ENCODE assay signal across 40 mouse cellular contexts in genomic region chr1:34468051-34468450, GRCm38 (mm10). TPM values are rescaled to one million over a fixed set of nuclear protein-coding genes. Genes with fewer than 3 reads are reported as not detected.
DNase-seq lines count a peak whose midpoint lies in the region; ATAC-seq and TF ChIP-seq lines count a peak whose summit lies in the region.
"Had no signal": no experiment of that assay in that cellular context is flagged by ENCODE, and none has a peak within 500 bp of the region (broad histone marks: within the 10 kb centered on the region; RNA-seq: fewer than 3 reads in every experiment).

No protein-coding gene starts in this region.

- no peak overlapping the region for H3K9ac ChIP-seq in lung, embryonic 14.5 days
- H3K9ac ChIP-seq in midbrain, embryonic 16.5 days (ENCODE audit: low read depth, low read length): no peak overlapping the region
- H3K9ac ChIP-seq in midbrain, postnatal 0 days (replicated peaks; ENCODE audit: low read length, poor library complexity, severe bottlenecking): no peak overlapping the region
- H3K9ac ChIP-seq: heart, embryonic 12.5 days; intestine, embryonic 15.5 days; liver, embryonic 13.5 days had no signal

- no peak overlapping the region for H3K4me3 ChIP-seq in lung, embryonic 14.5 days (ENCODE audit: low read depth, low read length)
- H3K4me3 ChIP-seq in midbrain, embryonic 16.5 days (ENCODE audit: low read depth, low read length): no peak overlapping the region
- no peak overlapping the region for H3K4me3 ChIP-seq in midbrain, postnatal 0 days (ENCODE audit: low read depth, low read length)
- H3K4me3 ChIP-seq in hindbrain, embryonic 10.5 days: no peak overlapping the region
- H3K4me3 ChIP-seq: erythroblast, embryonic 14.5 days; gastrocnemius, adult 2 months; heart, adult 2 months; heart, embryonic 12.5 days; intestine, embryonic 15.5 days; layer of hippocampus, adult 2 months; liver, embryonic 13.5 days had no signal

- peaks cover 4% of the 10 kb centered on the region; the same call in 1 of the 2 replicates for H3K4me1 ChIP-seq in lung, embryonic 14.5 days (ENCODE audit: insufficient read depth)
- H3K4me1 ChIP-seq in midbrain, embryonic 16.5 days (ENCODE audit: control insufficient read depth, insufficient read depth, low read length): peaks cover 12% of the 10 kb centered on the region
- 0 out of 2 replicates have a peak, but pooled peaks cover 2% of the 10 kb centered on the region for H3K4me1 ChIP-seq in midbrain, postnatal 0 days (ENCODE audit: insufficient read depth, low read length)
- peaks cover 9% of the 10 kb centered on the region for H3K4me1 ChIP-seq in hindbrain, embryonic 10.5 days (replicated peaks)
- H3K4me1 ChIP-seq: intestine, embryonic 15.5 days had no signal

- 41% methylated on average over 3 of the region's 3 CpGs for WGBS in lung, embryonic 14.5 days
- WGBS in midbrain, embryonic 16.5 days: 57% methylated on average over 3 of the region's 3 CpGs
- 64% methylated on average over 3 of the region's 3 CpGs for WGBS in midbrain, postnatal 0 days
- 67% methylated on average over 3 of the region's 3 CpGs for WGBS in hindbrain, embryonic 10.5 days

- H3K36me3 ChIP-seq in lung, embryonic 14.5 days (ENCODE audit: insufficient read depth): no peaks in the 10 kb centered on the region
- no peaks in the 10 kb centered on the region for H3K36me3 ChIP-seq in midbrain, embryonic 16.5 days (ENCODE audit: control insufficient read depth, insufficient read depth, low read length)
- H3K36me3 ChIP-seq in midbrain, postnatal 0 days (ENCODE audit: insufficient read depth, low read length): no peaks in the 10 kb centered on the region
- H3K36me3 ChIP-seq in hindbrain, embryonic 10.5 days: no peaks in the 10 kb centered on the region
- H3K36me3 ChIP-seq: heart, embryonic 12.5 days; intestine, embryonic 15.5 days; liver, embryonic 13.5 days had no signal

- H3K4me2 ChIP-seq in lung, embryonic 14.5 days: no peak overlapping the region
- no peak overlapping the region for H3K4me2 ChIP-seq in midbrain, embryonic 16.5 days (ENCODE audit: low read length)
- H3K4me2 ChIP-seq in midbrain, postnatal 0 days (ENCODE audit: low read depth, low read length, poor library complexity, severe bottlenecking): no peak overlapping the region
- H3K4me2 ChIP-seq: heart, embryonic 12.5 days; intestine, embryonic 15.5 days; liver, embryonic 13.5 days had no signal

- peak overlapping the region; percentile 13 for H3K27ac ChIP-seq in lung, embryonic 14.5 days (ENCODE audit: low read depth)
- H3K27ac ChIP-seq in midbrain, embryonic 16.5 days (ENCODE audit: low read length): 0 out of 2 replicates have a peak overlapping the region, but pooled peaks have one; percentile 26
- H3K27ac ChIP-seq in midbrain, postnatal 0 days (ENCODE audit: low read depth, low read length): no peak overlapping the region
- no peak overlapping the region for H3K27ac ChIP-seq in hindbrain, embryonic 10.5 days
- H3K27ac ChIP-seq: gastrocnemius, adult 2 months; heart, adult 2 months; intestine, embryonic 15.5 days; layer of hippocampus, adult 2 months; liver, embryonic 13.5 days had no signal

- peak; percentile 6 for DNase-seq in lung, embryonic 14.5 days
- DNase-seq in lung, postnatal 10 days: no peak
- DNase-seq in midbrain, postnatal 0 days (ENCODE audit: low spot score): no peak
- DNase-seq in right cerebral cortex, adult 18-20 months: no peak
- DNase-seq in hindbrain, embryonic 10.5 days (ENCODE audit: low spot score): no peak
- DNase-seq: adrenal gland, adult 8-10 months; cerebellum, adult 11 months; cerebellum, postnatal 10 days; gastrocnemius, adult 2 months; gastrocnemius, postnatal 36 days; heart, adult 2 months; heart, postnatal 4 days; kidney, adult 2 months; kidney, postnatal 36 days; left cerebral cortex, postnatal 4 days; liver, embryonic 13.5 days; lung, adult 2 months; spleen, adult 18-20 months; thymus, adult 2 months; thymus, postnatal 36 days had no signal

- no peaks in the 10 kb centered on the region for H3K9me3 ChIP-seq in lung, embryonic 14.5 days (ENCODE audit: low read depth, low read length)
- no peaks in the 10 kb centered on the region for H3K9me3 ChIP-seq in midbrain, embryonic 16.5 days (replicated peaks; ENCODE audit: control insufficient read depth, low read length, poor library complexity, severe bottlenecking)
- H3K9me3 ChIP-seq in midbrain, postnatal 0 days (ENCODE audit: low read length): no peaks in the 10 kb centered on the region
- H3K9me3 ChIP-seq in hindbrain, embryonic 10.5 days: no peaks in the 10 kb centered on the region
- H3K9me3 ChIP-seq: heart, embryonic 12.5 days; intestine, embryonic 15.5 days; liver, embryonic 13.5 days had no signal

- no peak for ATAC-seq in lung, embryonic 14.5 days (ENCODE audit: insufficient read depth)
- no peak for ATAC-seq in midbrain, embryonic 16.5 days
- ATAC-seq in midbrain, postnatal 0 days (ENCODE audit: low FRiP score): no peak
- ATAC-seq in hematopoietic stem cell, adult 5-6 weeks (replicated peaks in 1 of 2; ENCODE audit: insufficient read depth in 1 of 2, low FRiP score in 2 of 2, low TSS enrichment in 1 of 2, low read depth in 1 of 2, poor library complexity in 2 of 2, severe bottlenecking in 2 of 2): peak; percentile 24 to 34
- ATAC-seq in neutrophil, adult 5-6 weeks (ENCODE audit: extremely low read depth, insufficient number of reproducible peaks, low FRiP score, poor library complexity, severe bottlenecking): 0 out of 2 replicates have a peak, but pooled peaks have one; percentile 13
- ATAC-seq: forebrain, embryonic 16.5 days; hindbrain, embryonic 16.5 days; intestine, embryonic 15.5 days had no signal

- no peak for TF ChIP-seq CTCF in lung, embryonic 14.5 days (IDR thresholded peaks at IDR 0.05; ENCODE audit: low read depth)
- no peak for TF ChIP-seq CTCF in midbrain, postnatal 0 days (IDR thresholded peaks at IDR 0.05)

- H3K27me3 ChIP-seq in lung, embryonic 14.5 days (ENCODE audit: insufficient read depth, low read length): no peaks in the 10 kb centered on the region; the same call in 1 of the 2 replicates
- peaks cover 16% of the 10 kb centered on the region for H3K27me3 ChIP-seq in midbrain, embryonic 16.5 days (ENCODE audit: control insufficient read depth, insufficient read depth, low read depth, low read length)
- H3K27me3 ChIP-seq in midbrain, postnatal 0 days (ENCODE audit: insufficient read depth, low read length): 0 out of 2 replicates have a peak, but pooled peaks cover 2% of the 10 kb centered on the region
- peaks cover 27% of the 10 kb centered on the region for H3K27me3 ChIP-seq in hindbrain, embryonic 10.5 days (ENCODE audit: insufficient read depth, poor library complexity, severe bottlenecking)

RNA-seq across cellular contexts. Expression of gene Ptpn18, which starts 8.5 kb away (rescaled TPM):
- polyA plus RNA-seq in lung, embryonic 14.5 days (2014; fragmentation: Nextera tagmentation; extraction: Ambion mirVana): 43.2 and 48.1 TPM in 2 replicates
- 2.9 and 3.4 TPM in 2 replicates for polyA plus RNA-seq in midbrain, embryonic 16.5 days (2015; fragmentation: Nextera tagmentation; extraction: Ambion mirVana)
- 5.6 TPM in 1 of 2 replicates, not detected in the other for total RNA-seq in midbrain, postnatal 0 days (2014; rRNA removed)
- polyA plus RNA-seq in midbrain, postnatal 0 days (2015; fragmentation: Nextera tagmentation; extraction: Ambion mirVana): 4.7 and 5.1 TPM in 2 replicates
- 186 and 621 TPM in 2 replicates for total RNA-seq in hematopoietic stem cell, adult 5-6 weeks (2017)
- total RNA-seq in neutrophil, adult 5-6 weeks (2017): 262 and 311 TPM in 2 replicates
- 8.0 and 10.9 TPM in 2 replicates for polyA plus RNA-seq in hindbrain, embryonic 10.5 days (2016; fragmentation: Nextera tagmentation; extraction: Ambion mirVana)

RNA-seq across cellular contexts. Expression of gene Imp4, which starts 28.4 kb away (rescaled TPM):
- polyA plus RNA-seq in lung, embryonic 14.5 days (2014; fragmentation: Nextera tagmentation; extraction: Ambion mirVana): 91.1 and 91.2 TPM in 2 replicates
- polyA plus RNA-seq in midbrain, embryonic 16.5 days (2015; fragmentation: Nextera tagmentation; extraction: Ambion mirVana): 49.3 and 52.2 TPM in 2 replicates
- total RNA-seq in midbrain, postnatal 0 days (2014; rRNA removed): 17.8 and 22.1 TPM in 2 replicates
- 41.9 and 42.3 TPM in 2 replicates for polyA plus RNA-seq in midbrain, postnatal 0 days (2015; fragmentation: Nextera tagmentation; extraction: Ambion mirVana)
- 23.6 and 36.7 TPM in 2 replicates for total RNA-seq in hematopoietic stem cell, adult 5-6 weeks (2017)
- 22.7 and 23.0 TPM in 2 replicates for total RNA-seq in neutrophil, adult 5-6 weeks (2017)
- 107 and 123 TPM in 2 replicates for polyA plus RNA-seq in hindbrain, embryonic 10.5 days (2016; fragmentation: Nextera tagmentation; extraction: Ambion mirVana)

RNA-seq across cellular contexts. Expression of gene Ccdc115, which starts 28.6 kb away (rescaled TPM):
- polyA plus RNA-seq in lung, embryonic 14.5 days (2014; fragmentation: Nextera tagmentation; extraction: Ambion mirVana): 50.4 and 51.8 TPM in 2 replicates
- 65.2 and 66.8 TPM in 2 replicates for polyA plus RNA-seq in midbrain, embryonic 16.5 days (2015; fragmentation: Nextera tagmentation; extraction: Ambion mirVana)
- 36.7 and 41.1 TPM in 2 replicates for total RNA-seq in midbrain, postnatal 0 days (2014; rRNA removed)
- 57.5 and 58.9 TPM in 2 replicates for polyA plus RNA-seq in midbrain, postnatal 0 days (2015; fragmentation: Nextera tagmentation; extraction: Ambion mirVana)
- total RNA-seq in hematopoietic stem cell, adult 5-6 weeks (2017): 49.9 and 52.8 TPM in 2 replicates
- total RNA-seq in neutrophil, adult 5-6 weeks (2017): 22.7 and 25.4 TPM in 2 replicates
- 72.9 and 79.3 TPM in 2 replicates for polyA plus RNA-seq in hindbrain, embryonic 10.5 days (2016; fragmentation: Nextera tagmentation; extraction: Ambion mirVana)

RNA-seq across cellular contexts. Expression of gene Prss39, which starts 30.2 kb away (rescaled TPM):
- not detected in 2 replicates for polyA plus RNA-seq in lung, embryonic 14.5 days (2014; fragmentation: Nextera tagmentation; extraction: Ambion mirVana)
- not detected in 2 replicates for polyA plus RNA-seq in midbrain, embryonic 16.5 days (2015; fragmentation: Nextera tagmentation; extraction: Ambion mirVana)
- total RNA-seq in midbrain, postnatal 0 days (2014; rRNA removed): not detected in 2 replicates
- not detected in 2 replicates for polyA plus RNA-seq in midbrain, postnatal 0 days (2015; fragmentation: Nextera tagmentation; extraction: Ambion mirVana)
- 0.40 TPM in 1 of 2 replicates, not detected in the other for total RNA-seq in hematopoietic stem cell, adult 5-6 weeks (2017)
- total RNA-seq in neutrophil, adult 5-6 weeks (2017): not detected in 2 replicates
- not detected in 2 replicates for polyA plus RNA-seq in hindbrain, embryonic 10.5 days (2016; fragmentation: Nextera tagmentation; extraction: Ambion mirVana)
- total RNA-seq: adrenal gland, adult 8-10 months; adrenal gland, postnatal 4 days; gastrocnemius, adult 2 months; gastrocnemius, postnatal 36 days; heart, adult 2 months; heart, postnatal 4 days; layer of hippocampus, adult 2 months; layer of hippocampus, postnatal 25 days; left cerebral cortex, adult 8-10 months; left cerebral cortex, postnatal 4 days; monocyte, adult 5-6 weeks had no signal
- polyA plus RNA-seq: cortical plate, adult 2 months; embryonic facial prominence, embryonic 14.5 days; erythroblast, embryonic 14.5 days; forebrain, embryonic 11.5 days; forebrain, embryonic 16.5 days; heart, embryonic 12.5 days; heart, postnatal 0 days; hindbrain, embryonic 16.5 days; intestine, embryonic 15.5 days; kidney, embryonic 16.5 days; limb, embryonic 14.5 days; liver, embryonic 13.5 days; neural tube, embryonic 14.5 days had no signal

Comparison
In these comparisons a context has a peak if more than half of its experiments do, and no peak if none do; other contexts are left out.
1. H3K27ac ChIP-seq: peak in lung, embryonic 14.5 days (single experiment) and midbrain, embryonic 16.5 days (single experiment); none in midbrain, postnatal 0 days (single experiment) and hindbrain, embryonic 10.5 days (single experiment).
2. ATAC-seq: peak in hematopoietic stem cell, adult 5-6 weeks (2 of 2) and neutrophil, adult 5-6 weeks (single experiment); none in lung, embryonic 14.5 days (single experiment), midbrain, embryonic 16.5 days (single experiment) and midbrain, postnatal 0 days (single experiment).